Mouse (Mus musculus): ENCODE results near the gene Olfr933. TPM values are rescaled to one million over a fixed set of nuclear protein-coding genes. Genes with fewer than 3 reads are reported as not detected.

Gene Olfr933
- not detected for polyA plus RNA-seq (2017; shearing (Covaris generic))

GRCm38 (mm10) chr9:38972013-38972412, at the start of gene Olfr933:
TSS of gene Olfr933 (plus strand) at chr9:38972313.
- ATAC-seq: no peak

GRCm38 (mm10) chr9:38929509-38929908, 42.6 kb upstream of the Olfr933 start, which contains the start of gene Olfr930:
TSS of gene Olfr930 (plus strand) at chr9:38929809.
- no peak for ATAC-seq

GRCm38 (mm10) chr9:38953401-38954123, 18.6 kb upstream of the Olfr933 start:
- no peak for ATAC-seq

GRCm38 (mm10) chr9:38954124-38954416, 18.0 kb upstream of the Olfr933 start:
- ATAC-seq: no peak

- no peak for ATAC-seq
Measured at GRCm38 (mm10) chr9:38988215-38988614, 16.1 kb downstream of the Olfr933 start, which contains the start of gene Olfr934. TSS of gene Olfr934 (minus strand) at chr9:38988315.

GRCm38 (mm10) chr9:38999583-38999982, 27.5 kb downstream of the Olfr933 start, which contains the start of gene Olfr935:
TSS of gene Olfr935 (minus strand) at chr9:38999683.
- ATAC-seq: no peak

GRCm38 (mm10) chr9:39023277-39023676, 51.2 kb downstream of the Olfr933 start, which contains the start of gene Olfr146:
TSS of gene Olfr146 (minus strand) at chr9:39023377.
- no peak for ATAC-seq

Other genes starting within 250 kb of the Olfr933 start
- gene Olfr920, start 220.0 kb upstream of the Olfr933 start, polyA plus RNA-seq (2017; shearing (Covaris generic)): under 1 TPM; 0.09 to 0.23 TPM
- not detected for gene Olfr921, start 199.2 kb upstream of the Olfr933 start, polyA plus RNA-seq (2017; shearing (Covaris generic))
- not detected for gene Olfr922, start 157.7 kb upstream of the Olfr933 start, polyA plus RNA-seq (2017; shearing (Covaris generic))
- gene Olfr923, start 145.8 kb upstream of the Olfr933 start, polyA plus RNA-seq (2017; shearing (Covaris generic)): not detected
- not detected for gene Olfr924, start 127.9 kb upstream of the Olfr933 start, polyA plus RNA-seq (2017; shearing (Covaris generic))
- not detected for gene Olfr26, start 117.3 kb upstream of the Olfr933 start, polyA plus RNA-seq (2017; shearing (Covaris generic))
- not detected for gene Olfr926, start 95.2 kb upstream of the Olfr933 start, polyA plus RNA-seq (2017; shearing (Covaris generic))
- not detected for gene Olfr930, start 42.5 kb upstream of the Olfr933 start, polyA plus RNA-seq (2017; shearing (Covaris generic))
- gene Olfr934, start 16.0 kb downstream of the Olfr933 start, polyA plus RNA-seq (2017; shearing (Covaris generic)): not detected
- gene Olfr935, start 27.4 kb downstream of the Olfr933 start, polyA plus RNA-seq (2017; shearing (Covaris generic)): not detected
- gene Olfr146, start 51.1 kb downstream of the Olfr933 start, polyA plus RNA-seq (2017; shearing (Covaris generic)): not detected
- gene Olfr937, start 92.6 kb downstream of the Olfr933 start, polyA plus RNA-seq (2017; shearing (Covaris generic)): not detected
- not detected for gene Olfr938, start 106.6 kb downstream of the Olfr933 start, polyA plus RNA-seq (2017; shearing (Covaris generic))
- not detected for gene Olfr27, start 155.8 kb downstream of the Olfr933 start, polyA plus RNA-seq (2017; shearing (Covaris generic))
- not detected for gene Olfr943, start 194.0 kb downstream of the Olfr933 start, polyA plus RNA-seq (2017; shearing (Covaris generic))
- gene Olfr944, start 229.6 kb downstream of the Olfr933 start, polyA plus RNA-seq (2017; shearing (Covaris generic)): not detected

Data from CD4-positive, CD25-positive, alpha-beta regulatory T cell, adult 4 months (primary cell).